Mouse (Mus musculus) lung, adult 18-20 months (tissue): ENCODE measurements around the gene Gm20817.
"Not testable (repeated sequence)": the region's sequence is repeated elsewhere in the genome, so short reads cannot be mapped to it uniquely, and the experiment has no call there.

Source experiments
- DNase-seq, 2 experiments: peaks; one replicate each; pipeline ENCODE4 v3.0.0; 2022; ENCODE audit warnings: mixed read lengths in 2 of 2

The Gm20817 gene

DNA sequence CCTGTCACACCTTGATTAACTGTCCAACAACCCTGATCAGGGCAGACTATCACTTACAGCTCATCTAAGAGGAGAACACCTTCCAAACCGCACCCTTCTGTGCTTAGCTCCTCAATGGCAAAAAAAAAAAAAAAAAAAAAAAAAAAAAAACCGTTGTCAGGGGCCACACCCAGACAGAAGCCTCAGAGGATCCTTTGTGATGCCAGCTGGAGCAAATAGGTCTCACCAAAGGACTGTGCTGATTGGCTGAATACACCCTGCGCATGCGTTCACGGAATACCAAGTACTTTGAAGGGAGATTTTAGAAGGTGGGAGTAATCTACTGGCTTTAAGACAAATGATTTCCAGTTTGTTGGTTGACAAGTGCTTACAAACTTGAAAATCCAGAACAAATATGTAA, at the start of gene Gm20817:
Gm20817 (minus strand) TSS at position 101 of the 400 bp plus-strand sequence.
- not testable (repeated sequence) for DNase-seq
